Mouse (Mus musculus): ENCODE data around the gene Gsto1. TPM values are rescaled to one million over a fixed set of nuclear protein-coding genes. Genes with fewer than 3 reads are reported as not detected.

The Gsto1 gene
- polyA plus RNA-seq, 1 experiment = 40.5 TPM

GRCm38 (mm10) chr19:47909387-47910116 is 54.8 kb downstream of the Gsto1 start:
- H3K27ac ChIP-seq (ENCODE audit: insufficient read depth, low read length) = no peak overlapping the region
- TF ChIP-seq POLR2A (IDR thresholded peaks at IDR 0.05; ENCODE audit: borderline replicate concordance, insufficient read depth, low read length) (no peak), CTCF (IDR thresholded peaks at IDR 0.05; ENCODE audit: borderline replicate concordance, insufficient read depth, low read depth, low read length) (no peak)
- no peak overlapping the region for H3K4me3 ChIP-seq (replicated peaks; ENCODE audit: insufficient read depth, low read depth, low read length)
- no peaks in the 10 kb centered on the region for H3K27me3 ChIP-seq (ENCODE audit: control insufficient read depth, insufficient read depth, low read length)
- 5% methylated on average over 10 of the region's 10 CpGs for WGBS
- no peaks in the 10 kb centered on the region for H3K4me1 ChIP-seq (ENCODE audit: control insufficient read depth, insufficient read depth, low read length)
- no peak for DNase-seq

- H3K27me3 ChIP-seq (ENCODE audit: control insufficient read depth, insufficient read depth, low read length) = no peaks in the 10 kb centered on the region
- no peak for TF ChIP-seq POLR2A (IDR thresholded peaks at IDR 0.05; ENCODE audit: borderline replicate concordance, insufficient read depth, low read length)
- TF ChIP-seq CTCF (IDR thresholded peaks at IDR 0.05; ENCODE audit: borderline replicate concordance, insufficient read depth, low read depth, low read length) = no peak
- H3K27ac ChIP-seq (ENCODE audit: insufficient read depth, low read length) = no peak overlapping the region
- H3K4me1 ChIP-seq (ENCODE audit: control insufficient read depth, insufficient read depth, low read length) = no peaks in the 10 kb centered on the region
- H3K4me3 ChIP-seq (replicated peaks; ENCODE audit: insufficient read depth, low read depth, low read length) = no peak overlapping the region
- no peak for DNase-seq
- WGBS = 69% methylated on average over 3 of the region's 4 CpGs
These were observed 55.4 kb downstream of the Gsto1 start for GRCm38 (mm10) chr19:47910117-47910618.

GRCm38 (mm10) chr19:47910751-47911150 is 56.0 kb downstream of the Gsto1 start:
- Histone ChIP-seq H3K27ac (ENCODE audit: insufficient read depth, low read length) (no peak overlapping the region), H3K4me3 (replicated peaks; ENCODE audit: insufficient read depth, low read depth, low read length) (no peak overlapping the region), H3K27me3 (ENCODE audit: control insufficient read depth, insufficient read depth, low read length) (no peaks in the 10 kb centered on the region), H3K4me1 (ENCODE audit: control insufficient read depth, insufficient read depth, low read length) (no peaks in the 10 kb centered on the region)
- 78% methylated on average over 4 of the region's 4 CpGs for WGBS
- no peak for DNase-seq
- TF ChIP-seq POLR2A (IDR thresholded peaks at IDR 0.05; ENCODE audit: borderline replicate concordance, insufficient read depth, low read length) (no peak), CTCF (IDR thresholded peaks at IDR 0.05; ENCODE audit: borderline replicate concordance, insufficient read depth, low read depth, low read length) (no peak)

- WGBS = 94% methylated on average over 7 of the region's 7 CpGs
- no peak for DNase-seq
- H3K27ac ChIP-seq (ENCODE audit: insufficient read depth, low read length) = no peak overlapping the region
- no peak for TF ChIP-seq CTCF (IDR thresholded peaks at IDR 0.05; ENCODE audit: borderline replicate concordance, insufficient read depth, low read depth, low read length)
- TF ChIP-seq POLR2A (IDR thresholded peaks at IDR 0.05; ENCODE audit: borderline replicate concordance, insufficient read depth, low read length) = no peak
- no peak overlapping the region for H3K4me3 ChIP-seq (replicated peaks; ENCODE audit: insufficient read depth, low read depth, low read length)
- H3K4me1 ChIP-seq (ENCODE audit: control insufficient read depth, insufficient read depth, low read length) = no peaks in the 10 kb centered on the region
- H3K27me3 ChIP-seq (ENCODE audit: control insufficient read depth, insufficient read depth, low read length) = no peaks in the 10 kb centered on the region
These were observed 58.6 kb downstream of the Gsto1 start for GRCm38 (mm10) chr19:47913344-47913743.

DNA sequence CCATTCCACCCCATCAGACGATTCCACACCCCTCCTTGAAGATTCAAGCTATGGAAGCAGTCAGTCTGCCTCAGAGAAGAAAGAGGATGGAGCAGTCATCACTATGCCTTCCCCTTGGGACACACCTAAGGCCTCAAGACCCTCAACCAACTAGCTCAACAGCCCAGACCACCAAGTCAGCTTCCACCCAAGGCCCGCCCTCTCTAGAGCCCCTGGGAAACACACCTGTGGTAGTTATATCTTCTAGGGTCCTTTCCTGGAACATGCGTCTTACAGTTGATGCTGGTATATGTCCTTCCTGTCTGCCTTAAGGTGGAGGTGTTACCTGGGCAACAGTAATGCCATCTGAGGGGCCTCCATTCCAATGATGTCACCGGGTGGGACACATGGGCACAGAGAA is 59.4 kb downstream of the Gsto1 start:
- DNase-seq = no peak
- H3K27ac ChIP-seq (ENCODE audit: insufficient read depth, low read length) = no peak overlapping the region
- no peak overlapping the region for H3K4me3 ChIP-seq (replicated peaks; ENCODE audit: insufficient read depth, low read depth, low read length)
- WGBS = 97% methylated on average over 4 of the region's 4 CpGs
- TF ChIP-seq CTCF (IDR thresholded peaks at IDR 0.05; ENCODE audit: borderline replicate concordance, insufficient read depth, low read depth, low read length) (no peak), POLR2A (IDR thresholded peaks at IDR 0.05; ENCODE audit: borderline replicate concordance, insufficient read depth, low read length) (no peak)
- no peaks in the 10 kb centered on the region for H3K4me1 ChIP-seq (ENCODE audit: control insufficient read depth, insufficient read depth, low read length)
- H3K27me3 ChIP-seq (ENCODE audit: control insufficient read depth, insufficient read depth, low read length) = no peaks in the 10 kb centered on the region

Other genes with a start within 250 kb of the Gsto1 start
- 3.6 and 4.1 TPM in 2 replicates for gene Col17a1, start 162.9 kb upstream of the Gsto1 start, polyA plus RNA-seq (2012; rRNA removed)
- gene Sfr1, start 123.3 kb upstream of the Gsto1 start, polyA plus RNA-seq (2012; rRNA removed) = 81.6 and 84.8 TPM in 2 replicates
- gene Gsto2, start 10.6 kb downstream of the Gsto1 start, polyA plus RNA-seq (2012; rRNA removed) = 2.5 and 2.9 TPM in 2 replicates
- 0.86 and 1.00 TPM in 2 replicates for gene Cfap43, start 64.3 kb downstream of the Gsto1 start, polyA plus RNA-seq (2012; rRNA removed)
- 0.52 and 0.57 TPM in 2 replicates for gene Itprip, start 64.3 kb downstream of the Gsto1 start, polyA plus RNA-seq (2012; rRNA removed)
- 0.07 and 0.10 TPM in 2 replicates for gene Cfap58, start 82.7 kb downstream of the Gsto1 start, polyA plus RNA-seq (2012; rRNA removed)

Data from cerebellum, adult 2 months (tissue).